Mouse (Mus musculus) 3134 (cell line): ENCODE measurements around the gene Bhlhe41.

ENCODE experiments used
- DNase-seq: peaks from one replicate; pipeline ENCODE4 v3.0.0-alpha.2; 2011; ENCODE audit warnings: low spot score; ENCODE audit not compliant: insufficient read length; ENCODE audit errors: extremely low read depth

Gene Bhlhe41

GRCm38 (mm10) chr6:145865289-145865885 is at the start of gene Bhlhe41:
TSS of gene Bhlhe41 (minus strand) at chr6:145865558.
- DNase-seq, result peak; percentile 98

- DNase-seq, result no peak
Measured at GRCm38 (mm10) chr6:145912232-145912631, 46.9 kb upstream of the Bhlhe41 start.

GRCm38 (mm10) chr6:145910469-145911426 is 45.4 kb upstream of the Bhlhe41 start:
- DNase-seq, result no peak

GRCm38 (mm10) chr6:145909943-145910342 is 44.6 kb upstream of the Bhlhe41 start:
- DNase-seq, result no peak

- peak; percentile 86 for DNase-seq
Measured at GRCm38 (mm10) chr6:145906096-145906890, 40.9 kb upstream of the Bhlhe41 start.

- DNase-seq, result no peak
Measured at GRCm38 (mm10) chr6:145904616-145905015, 39.3 kb upstream of the Bhlhe41 start.

- no peak for DNase-seq
Measured at GRCm38 (mm10) chr6:145904169-145904568, 38.8 kb upstream of the Bhlhe41 start.

- DNase-seq, result no peak
Measured at GRCm38 (mm10) chr6:145894669-145895342, 29.4 kb upstream of the Bhlhe41 start.

GRCm38 (mm10) chr6:145893366-145894021 is 28.1 kb upstream of the Bhlhe41 start:
- DNase-seq, result no peak

GRCm38 (mm10) chr6:145892381-145893265 is 27.3 kb upstream of the Bhlhe41 start:
- no peak for DNase-seq

GRCm38 (mm10) chr6:145891951-145892350 is 26.6 kb upstream of the Bhlhe41 start:
- DNase-seq, result no peak

GRCm38 (mm10) chr6:145887719-145888118 is 22.4 kb upstream of the Bhlhe41 start:
- no peak for DNase-seq

GRCm38 (mm10) chr6:145886277-145886676 is 20.9 kb upstream of the Bhlhe41 start:
- DNase-seq, result no peak

- DNase-seq, result no peak
Measured at GRCm38 (mm10) chr6:145885069-145885468, 19.7 kb upstream of the Bhlhe41 start.

GRCm38 (mm10) chr6:145883668-145884067 is 18.3 kb upstream of the Bhlhe41 start:
- no peak for DNase-seq

- no peak for DNase-seq
Measured at GRCm38 (mm10) chr6:145883010-145883409, 17.7 kb upstream of the Bhlhe41 start.

GRCm38 (mm10) chr6:145880609-145881008 is 15.3 kb upstream of the Bhlhe41 start:
- no peak for DNase-seq

GRCm38 (mm10) chr6:145876986-145877735 is 11.8 kb upstream of the Bhlhe41 start:
- DNase-seq, result no peak
